Mouse (Mus musculus): Measurements from ENCODE around the gene Tmem161a. TPM values are rescaled to one million over a fixed set of nuclear protein-coding genes. Genes with fewer than 3 reads are reported as not detected.
"Not testable (repeated sequence)": the region's sequence is repeated elsewhere in the genome, so short reads cannot be mapped to it uniquely, and the experiment has no call there.

Gene Tmem161a
- polyA plus RNA-seq, 1 experiment from 2014 or later, result 50.2 TPM

- peak; percentile 99 for ATAC-seq
- H3K36me3 ChIP-seq (ENCODE audit: poor library complexity, severe bottlenecking), result no peaks in the 10 kb centered on the region
- H3K9ac ChIP-seq, result peak within 1 kb of the TSS; percentile 63
- H3K9me3 ChIP-seq (replicated peaks), result no peaks in the 10 kb centered on the region
- H3K4me1 ChIP-seq, result peaks cover 13% of the 10 kb centered on the region
- H3K27ac ChIP-seq, result no peak within 1 kb of the TSS
- H3K4me2 ChIP-seq, result peak within 1 kb of the TSS; percentile 96
- H3K27me3 ChIP-seq, result peaks cover 42% of the 10 kb centered on the region
- WGBS, result under 1% methylated on average over 66 of the region's 66 CpGs
- peak within 1 kb of the TSS; percentile 60 for H3K4me3 ChIP-seq
Measured at GRCm38 (mm10) chr8:70212112-70213055, 40.2 kb downstream of the Tmem161a start, which contains the start of gene Slc25a42. Slc25a42 (minus strand) TSS chr8:70212305.

GRCm38 (mm10) chr8:70214411-70214810 is 42.3 kb downstream of the Tmem161a start:
- no peak overlapping the region for H3K4me3 ChIP-seq
- H3K4me1 ChIP-seq, result peaks cover 16% of the 10 kb centered on the region
- no peak overlapping the region for H3K4me2 ChIP-seq
- peaks cover 30% of the 10 kb centered on the region for H3K27me3 ChIP-seq
- WGBS, result 78% methylated on average over 3 of the region's 3 CpGs
- H3K9me3 ChIP-seq (replicated peaks), result no peaks in the 10 kb centered on the region
- ATAC-seq, result no peak
- no peak overlapping the region for H3K27ac ChIP-seq
- H3K9ac ChIP-seq, result no peak overlapping the region
- H3K36me3 ChIP-seq (ENCODE audit: poor library complexity, severe bottlenecking), result no peaks in the 10 kb centered on the region

- Histone ChIP-seq H3K4me2 (no peak overlapping the region), H3K9ac (no peak overlapping the region), H3K27me3 (peaks cover 24% of the 10 kb centered on the region), H3K4me1 (peaks cover 18% of the 10 kb centered on the region), H3K9me3 (replicated peaks) (no peaks in the 10 kb centered on the region), H3K36me3 (ENCODE audit: poor library complexity, severe bottlenecking) (no peaks in the 10 kb centered on the region), H3K4me3 (no peak overlapping the region), H3K27ac (no peak overlapping the region)
- WGBS, result 74% methylated on average over 5 of the region's 5 CpGs
- no peak for ATAC-seq
Measured at GRCm38 (mm10) chr8:70215092-70215491, 42.9 kb downstream of the Tmem161a start.

- not testable (repeated sequence) for ATAC-seq; H3K9me3 ChIP-seq (replicated peaks); H3K4me3 ChIP-seq; H3K36me3 ChIP-seq (ENCODE audit: poor library complexity, severe bottlenecking); H3K27ac ChIP-seq; H3K9ac ChIP-seq; H3K4me2 ChIP-seq
- Histone ChIP-seq H3K4me1 (peaks cover 16% of the 10 kb centered on the region), H3K27me3 (peaks cover 14% of the 10 kb centered on the region)
- WGBS, result 63% methylated on average over 3 of the region's 3 CpGs
Measured at GRCm38 (mm10) chr8:70216161-70216560, 44.0 kb downstream of the Tmem161a start.

- 80% methylated on average over 1 of the region's 1 CpGs for WGBS
- H3K4me3 ChIP-seq, result no peak overlapping the region
- no peak overlapping the region for H3K27ac ChIP-seq
- no peak for ATAC-seq
- peaks cover 12% of the 10 kb centered on the region for H3K4me1 ChIP-seq
- peaks cover 4% of the 10 kb centered on the region; the same call in 1 of the 2 replicates for H3K36me3 ChIP-seq (ENCODE audit: poor library complexity, severe bottlenecking)
- no peak overlapping the region for H3K9ac ChIP-seq
- no peak overlapping the region for H3K4me2 ChIP-seq
- H3K9me3 ChIP-seq (replicated peaks), result no peaks in the 10 kb centered on the region
- H3K27me3 ChIP-seq, result peaks cover 11% of the 10 kb centered on the region; the same call in 1 of the 2 replicates
Measured at GRCm38 (mm10) chr8:70216566-70216965, 44.4 kb downstream of the Tmem161a start.

GRCm38 (mm10) chr8:70217441-70217840 is 45.3 kb downstream of the Tmem161a start:
- H3K4me2 ChIP-seq, result no peak overlapping the region
- H3K9me3 ChIP-seq (replicated peaks), result no peaks in the 10 kb centered on the region
- peaks cover 11% of the 10 kb centered on the region; the same call in 1 of the 2 replicates for H3K27me3 ChIP-seq
- no peak for ATAC-seq
- peaks cover 13% of the 10 kb centered on the region for H3K36me3 ChIP-seq (ENCODE audit: poor library complexity, severe bottlenecking)
- no peak overlapping the region for H3K9ac ChIP-seq
- H3K4me3 ChIP-seq, result no peak overlapping the region
- H3K4me1 ChIP-seq, result peaks cover 10% of the 10 kb centered on the region
- no peak overlapping the region for H3K27ac ChIP-seq

GRCm38 (mm10) chr8:70219107-70219684 is 47.0 kb downstream of the Tmem161a start:
- no peak overlapping the region for H3K4me2 ChIP-seq
- ATAC-seq, result no peak
- no peaks in the 10 kb centered on the region for H3K9me3 ChIP-seq (replicated peaks)
- 0 out of 2 replicates have a peak, but pooled peaks cover 5% of the 10 kb centered on the region for H3K4me1 ChIP-seq
- H3K27ac ChIP-seq, result no peak overlapping the region
- no peak overlapping the region for H3K9ac ChIP-seq
- H3K36me3 ChIP-seq (ENCODE audit: poor library complexity, severe bottlenecking), result peaks cover 30% of the 10 kb centered on the region
- WGBS, result 55% methylated on average over 5 of the region's 5 CpGs
- H3K27me3 ChIP-seq, result peaks cover 11% of the 10 kb centered on the region; the same call in 1 of the 2 replicates
- no peak overlapping the region for H3K4me3 ChIP-seq

GRCm38 (mm10) chr8:70220236-70220840 is 48.2 kb downstream of the Tmem161a start:
- ATAC-seq, result no peak
- Histone ChIP-seq H3K9ac (0 out of 2 replicates have a peak overlapping the region, but pooled peaks have one; percentile 27), H3K36me3 (ENCODE audit: poor library complexity, severe bottlenecking) (peaks cover 42% of the 10 kb centered on the region), H3K4me2 (no peak overlapping the region), H3K4me3 (no peak overlapping the region), H3K27ac (no peak overlapping the region), H3K27me3 (0 out of 2 replicates have a peak, but pooled peaks cover 4% of the 10 kb centered on the region), H3K9me3 (replicated peaks) (no peaks in the 10 kb centered on the region), H3K4me1 (0 out of 2 replicates have a peak, but pooled peaks cover 5% of the 10 kb centered on the region)
- WGBS, result 74% methylated on average over 8 of the region's 8 CpGs

GRCm38 (mm10) chr8:70220911-70221310 is 48.8 kb downstream of the Tmem161a start:
- H3K27ac ChIP-seq, result no peak overlapping the region
- H3K9ac ChIP-seq, result no peak overlapping the region
- H3K4me3 ChIP-seq, result no peak overlapping the region
- ATAC-seq, result no peak
- 92% methylated on average over 3 of the region's 3 CpGs for WGBS
- no peaks in the 10 kb centered on the region for H3K9me3 ChIP-seq (replicated peaks)
- H3K36me3 ChIP-seq (ENCODE audit: poor library complexity, severe bottlenecking), result peaks cover 47% of the 10 kb centered on the region
- H3K27me3 ChIP-seq, result no peaks in the 10 kb centered on the region
- no peak overlapping the region for H3K4me2 ChIP-seq
- 0 out of 2 replicates have a peak, but pooled peaks cover 5% of the 10 kb centered on the region for H3K4me1 ChIP-seq

- H3K36me3 ChIP-seq (ENCODE audit: poor library complexity, severe bottlenecking), result peaks cover 52% of the 10 kb centered on the region
- no peak overlapping the region for H3K4me3 ChIP-seq
- no peak overlapping the region for H3K27ac ChIP-seq
- no peak for ATAC-seq
- no peaks in the 10 kb centered on the region for H3K27me3 ChIP-seq
- H3K4me1 ChIP-seq, result 0 out of 2 replicates have a peak, but pooled peaks cover 5% of the 10 kb centered on the region
- 92% methylated on average over 12 of the region's 12 CpGs for WGBS
- no peak overlapping the region for H3K4me2 ChIP-seq
- H3K9me3 ChIP-seq (replicated peaks), result no peaks in the 10 kb centered on the region
- H3K9ac ChIP-seq, result no peak overlapping the region
Measured at GRCm38 (mm10) chr8:70222041-70222440, 49.9 kb downstream of the Tmem161a start.

- WGBS, result 56% methylated on average over 6 of the region's 6 CpGs
- Histone ChIP-seq H3K27ac (no peak overlapping the region), H3K4me1 (0 out of 2 replicates have a peak, but pooled peaks cover 5% of the 10 kb centered on the region), H3K9me3 (replicated peaks) (no peaks in the 10 kb centered on the region), H3K4me2 (no peak overlapping the region), H3K27me3 (no peaks in the 10 kb centered on the region), H3K36me3 (ENCODE audit: poor library complexity, severe bottlenecking) (peaks cover 59% of the 10 kb centered on the region), H3K4me3 (no peak overlapping the region), H3K9ac (no peak overlapping the region)
- no peak for ATAC-seq
Measured at GRCm38 (mm10) chr8:70223341-70223740, 51.2 kb downstream of the Tmem161a start.

GRCm38 (mm10) chr8:70227997-70228396 is 55.8 kb downstream of the Tmem161a start:
- WGBS, result 20% methylated on average over 4 of the region's 4 CpGs
- no peak overlapping the region for H3K27ac ChIP-seq
- H3K27me3 ChIP-seq, result no peaks in the 10 kb centered on the region
- H3K36me3 ChIP-seq (ENCODE audit: poor library complexity, severe bottlenecking), result peaks cover 68% of the 10 kb centered on the region
- H3K4me3 ChIP-seq, result no peak overlapping the region
- H3K9me3 ChIP-seq (replicated peaks), result no peaks in the 10 kb centered on the region
- H3K9ac ChIP-seq, result no peak overlapping the region
- ATAC-seq, result no peak
- H3K4me2 ChIP-seq, result no peak overlapping the region
- peaks cover 3% of the 10 kb centered on the region for H3K4me1 ChIP-seq

Data from forebrain, embryonic 13.5 days (tissue).